Mouse (Mus musculus): Measurements from ENCODE around the gene Gm364. TPM values are rescaled to one million over a fixed set of nuclear protein-coding genes. Genes with fewer than 3 reads are reported as not detected.
A peak's percentile ranks its signal among the peaks of the same experiment; 100 is the strongest.

The Gm364 gene
- polyA plus RNA-seq (2016; fragmentation: Nextera tagmentation; extraction: Ambion mirVana), result not detected in 2 replicates

GRCm38 (mm10) chrX:57408769-57409168 lies at the start of gene Gm364:
Gene Gm364, plus strand, starts transcription at chrX:57409154.
- no peak within 1 kb of the TSS for H3K4me3 ChIP-seq
- no peaks in the 10 kb centered on the region for H3K27me3 ChIP-seq
- WGBS, result 89% methylated on average over 12 of the region's 12 CpGs
- no peak within 1 kb of the TSS for H3K9ac ChIP-seq
- no peak for ATAC-seq (ENCODE audit: low FRiP score)
- H3K27ac ChIP-seq, result no peak within 1 kb of the TSS
- no peaks in the 10 kb centered on the region for H3K4me1 ChIP-seq
- H3K4me2 ChIP-seq (replicated peaks), result no peak within 1 kb of the TSS
- H3K9me3 ChIP-seq (replicated peaks), result no peaks in the 10 kb centered on the region
- no peaks in the 10 kb centered on the region for H3K36me3 ChIP-seq

- H3K4me2 ChIP-seq (replicated peaks), result no peak overlapping the region
- no peaks in the 10 kb centered on the region for H3K27me3 ChIP-seq
- no peak overlapping the region for H3K4me3 ChIP-seq
- ATAC-seq (ENCODE audit: low FRiP score), result no peak
- no peak overlapping the region for H3K27ac ChIP-seq
- H3K4me1 ChIP-seq, result no peaks in the 10 kb centered on the region
- WGBS, result 67% methylated on average over 1 of the region's 1 CpGs
- no peaks in the 10 kb centered on the region for H3K9me3 ChIP-seq (replicated peaks)
- H3K9ac ChIP-seq, result no peak overlapping the region
- no peaks in the 10 kb centered on the region for H3K36me3 ChIP-seq
Measured at GRCm38 (mm10) chrX:57359316-57359715, 49.6 kb upstream of the Gm364 start.

DNA sequence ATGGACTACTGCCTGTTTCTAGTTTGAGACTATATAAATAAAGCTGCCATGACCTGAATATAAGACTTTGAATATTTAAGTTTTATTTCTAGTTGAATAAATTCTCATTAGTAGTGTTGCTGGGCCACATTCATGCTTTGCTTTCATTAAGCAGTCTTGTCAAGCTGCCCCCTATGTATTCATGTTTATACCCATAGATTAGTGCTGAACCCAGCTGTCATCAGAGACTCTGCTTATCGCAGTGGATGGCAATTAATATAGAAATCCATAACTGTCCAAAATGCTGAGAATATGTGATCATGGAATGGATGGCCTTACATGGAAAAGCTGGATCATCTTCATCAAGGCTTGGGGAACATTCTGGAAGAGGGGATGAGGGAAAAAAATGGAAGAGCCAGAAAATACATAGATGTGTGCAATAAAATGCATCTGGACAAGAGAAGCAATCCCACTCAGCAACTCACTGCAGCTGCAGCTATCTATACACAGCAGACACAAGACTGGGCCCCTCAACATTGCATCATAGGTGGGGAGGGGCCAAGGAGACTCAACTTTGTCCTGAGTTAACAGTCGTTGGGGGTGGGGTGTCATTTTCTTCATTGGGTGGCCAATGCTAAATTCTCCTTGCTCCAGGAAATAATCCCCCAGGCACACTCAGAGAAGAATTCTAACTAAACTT lies 43.9 kb upstream of the Gm364 start:
- H3K4me3 ChIP-seq, result no peak overlapping the region
- no peaks in the 10 kb centered on the region for H3K36me3 ChIP-seq
- H3K4me1 ChIP-seq, result no peaks in the 10 kb centered on the region
- no peak overlapping the region for H3K9ac ChIP-seq
- H3K27me3 ChIP-seq, result no peaks in the 10 kb centered on the region
- no peak overlapping the region for H3K27ac ChIP-seq
- H3K4me2 ChIP-seq (replicated peaks), result no peak overlapping the region
- no peak for ATAC-seq (ENCODE audit: low FRiP score)
- 78% methylated on average over 2 of the region's 2 CpGs for WGBS
- H3K9me3 ChIP-seq (replicated peaks), result no peaks in the 10 kb centered on the region

- H3K27ac ChIP-seq, result no peak overlapping the region
- no peak overlapping the region for H3K9ac ChIP-seq
- H3K27me3 ChIP-seq, result no peaks in the 10 kb centered on the region
- H3K4me1 ChIP-seq, result no peaks in the 10 kb centered on the region
- WGBS, result 84% methylated on average over 4 of the region's 4 CpGs
- H3K4me2 ChIP-seq (replicated peaks), result no peak overlapping the region
- no peaks in the 10 kb centered on the region for H3K9me3 ChIP-seq (replicated peaks)
- no peak for ATAC-seq (ENCODE audit: low FRiP score)
- H3K36me3 ChIP-seq, result peaks cover 6% of the 10 kb centered on the region; the same call in 1 of the 2 replicates
- H3K4me3 ChIP-seq, result no peak overlapping the region
Measured at GRCm38 (mm10) chrX:57372965-57373364, 36.0 kb upstream of the Gm364 start.

GRCm38 (mm10) chrX:57373543-57373942 lies 35.4 kb upstream of the Gm364 start:
- ATAC-seq (ENCODE audit: low FRiP score), result no peak
- peaks cover 8% of the 10 kb centered on the region; the same call in 1 of the 2 replicates for H3K36me3 ChIP-seq
- no peaks in the 10 kb centered on the region for H3K4me1 ChIP-seq
- no peaks in the 10 kb centered on the region for H3K9me3 ChIP-seq (replicated peaks)
- 88% methylated on average over 2 of the region's 2 CpGs for WGBS
- no peak overlapping the region for H3K4me3 ChIP-seq
- H3K4me2 ChIP-seq (replicated peaks), result no peak overlapping the region
- H3K27me3 ChIP-seq, result no peaks in the 10 kb centered on the region
- no peak overlapping the region for H3K27ac ChIP-seq
- H3K9ac ChIP-seq, result no peak overlapping the region

DNA sequence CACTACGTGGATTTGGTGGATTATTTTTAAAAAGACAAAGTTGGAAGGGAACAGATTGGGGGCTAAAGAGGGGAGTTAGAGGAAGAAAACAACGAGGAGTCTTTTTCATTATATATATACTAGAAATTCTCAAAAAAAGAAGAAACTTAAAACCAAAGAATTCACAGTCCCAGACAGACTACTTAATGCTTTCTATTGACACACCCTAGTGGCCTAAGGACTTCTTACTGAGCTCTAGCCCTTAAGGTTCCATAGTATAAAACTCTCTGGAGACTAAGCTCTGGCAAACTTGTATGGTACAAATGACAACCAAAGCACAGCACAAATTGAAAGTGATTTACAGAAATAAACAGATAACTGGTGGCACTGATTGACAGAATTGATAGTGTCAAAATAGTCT lies 34.9 kb upstream of the Gm364 start:
- Histone ChIP-seq H3K27me3 (no peaks in the 10 kb centered on the region), H3K9ac (no peak overlapping the region), H3K4me1 (no peaks in the 10 kb centered on the region), H3K4me3 (no peak overlapping the region), H3K9me3 (replicated peaks) (no peaks in the 10 kb centered on the region), H3K36me3 (peaks cover 11% of the 10 kb centered on the region; the same call in 1 of the 2 replicates), H3K27ac (no peak overlapping the region), H3K4me2 (replicated peaks) (no peak overlapping the region)
- WGBS, result 79% methylated on average over 2 of the region's 2 CpGs
- no peak for ATAC-seq (ENCODE audit: low FRiP score)

- Histone ChIP-seq H3K4me1 (no peaks in the 10 kb centered on the region), H3K36me3 (peaks cover 27% of the 10 kb centered on the region), H3K4me3 (no peak overlapping the region), H3K4me2 (replicated peaks) (no peak overlapping the region), H3K9ac (no peak overlapping the region), H3K27ac (no peak overlapping the region), H3K27me3 (no peaks in the 10 kb centered on the region), H3K9me3 (replicated peaks) (no peaks in the 10 kb centered on the region)
- 81% methylated on average over 3 of the region's 3 CpGs for WGBS
- ATAC-seq (ENCODE audit: low FRiP score), result no peak
Measured at GRCm38 (mm10) chrX:57377096-57377495, 31.9 kb upstream of the Gm364 start.

GRCm38 (mm10) chrX:57378579-57378978 lies 30.4 kb upstream of the Gm364 start:
- no peak for ATAC-seq (ENCODE audit: low FRiP score)
- H3K4me2 ChIP-seq (replicated peaks), result no peak overlapping the region
- WGBS, result 73% methylated on average over 3 of the region's 3 CpGs
- no peak overlapping the region for H3K4me3 ChIP-seq
- no peak overlapping the region for H3K27ac ChIP-seq
- no peaks in the 10 kb centered on the region for H3K4me1 ChIP-seq
- no peaks in the 10 kb centered on the region for H3K9me3 ChIP-seq (replicated peaks)
- peaks cover 29% of the 10 kb centered on the region for H3K36me3 ChIP-seq
- H3K9ac ChIP-seq, result no peak overlapping the region
- H3K27me3 ChIP-seq, result no peaks in the 10 kb centered on the region

DNA sequence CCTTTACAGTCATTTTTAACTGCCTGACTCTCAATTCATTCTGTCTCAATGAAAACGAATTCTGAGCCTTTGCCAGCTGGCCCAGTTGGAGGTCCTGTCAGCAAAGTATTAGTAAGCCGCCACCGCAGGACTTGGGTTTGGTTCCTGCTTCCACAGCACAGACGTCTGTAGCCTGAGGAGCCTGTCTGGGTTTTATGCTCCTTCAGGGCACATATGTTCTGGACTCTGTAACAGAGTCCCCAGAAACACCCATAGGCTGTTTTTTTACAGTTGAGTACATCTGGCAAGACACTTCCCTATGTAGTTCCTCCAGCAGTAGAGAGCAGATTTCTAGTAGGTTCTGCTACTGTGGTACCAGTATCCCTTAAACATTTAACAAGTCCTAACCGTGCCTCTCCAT lies 28.0 kb upstream of the Gm364 start:
- Histone ChIP-seq H3K4me1 (no peaks in the 10 kb centered on the region), H3K9ac (no peak overlapping the region), H3K27ac (no peak overlapping the region), H3K9me3 (replicated peaks) (no peaks in the 10 kb centered on the region), H3K36me3 (peaks cover 38% of the 10 kb centered on the region), H3K4me3 (no peak overlapping the region), H3K27me3 (no peaks in the 10 kb centered on the region), H3K4me2 (replicated peaks) (no peak overlapping the region)
- 70% methylated on average over 5 of the region's 5 CpGs for WGBS
- no peak for ATAC-seq (ENCODE audit: low FRiP score)

GRCm38 (mm10) chrX:57392367-57393246 lies 16.3 kb upstream of the Gm364 start, which contains the start of gene Rbmx:
Gene Rbmx, minus strand, starts transcription at chrX:57393036.
- no peaks in the 10 kb centered on the region for H3K9me3 ChIP-seq (replicated peaks)
- H3K27me3 ChIP-seq, result no peaks in the 10 kb centered on the region
- peak within 1 kb of the TSS; percentile 55 for H3K4me3 ChIP-seq
- peak; percentile 96 for ATAC-seq (ENCODE audit: low FRiP score)
- H3K4me1 ChIP-seq, result no peaks in the 10 kb centered on the region
- 19% methylated on average over 50 of the region's 50 CpGs for WGBS
- H3K4me2 ChIP-seq (replicated peaks), result peak within 1 kb of the TSS; percentile 50
- peak within 1 kb of the TSS; percentile 78 for H3K9ac ChIP-seq
- peaks cover 12% of the 10 kb centered on the region for H3K36me3 ChIP-seq
- H3K27ac ChIP-seq, result peak within 1 kb of the TSS; percentile 92

GRCm38 (mm10) chrX:57393412-57393811 lies 15.5 kb upstream of the Gm364 start:
- 0 out of 2 replicates have a peak, but pooled peaks have one; percentile 51 for ATAC-seq (ENCODE audit: low FRiP score)
- Histone ChIP-seq H3K9ac (no peak overlapping the region), H3K4me1 (no peaks in the 10 kb centered on the region), H3K36me3 (peaks cover 12% of the 10 kb centered on the region), H3K9me3 (replicated peaks) (no peaks in the 10 kb centered on the region), H3K27me3 (no peaks in the 10 kb centered on the region), H3K4me3 (0 out of 2 replicates have a peak overlapping the region, but pooled peaks have one; percentile 55), H3K27ac (no peak overlapping the region), H3K4me2 (replicated peaks) (peak overlapping the region; percentile 39)
- 30% methylated on average over 7 of the region's 7 CpGs for WGBS

DNA sequence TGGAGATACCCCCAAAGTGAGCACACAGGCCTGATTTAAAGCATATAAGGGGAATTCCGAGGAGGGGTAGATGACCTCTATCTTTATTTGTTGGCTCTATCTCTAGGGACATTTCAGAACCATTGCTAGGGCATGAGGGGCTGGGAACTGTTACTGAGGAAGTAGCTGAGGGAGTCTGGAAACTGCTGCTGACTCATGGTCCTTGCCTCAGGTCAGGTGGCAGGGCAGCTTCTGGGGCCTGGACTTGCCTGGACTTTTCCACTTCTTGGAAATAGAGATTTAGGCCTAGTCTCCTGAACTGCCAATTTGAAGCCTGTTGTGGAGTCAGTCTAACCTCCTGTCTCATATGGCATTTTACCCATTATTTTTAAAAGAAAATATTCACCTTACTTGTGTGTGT lies 7.6 kb upstream of the Gm364 start:
- Histone ChIP-seq H3K9ac (no peak overlapping the region), H3K4me3 (no peak overlapping the region), H3K36me3 (no peaks in the 10 kb centered on the region), H3K27ac (no peak overlapping the region), H3K4me2 (replicated peaks) (no peak overlapping the region), H3K4me1 (no peaks in the 10 kb centered on the region), H3K27me3 (no peaks in the 10 kb centered on the region), H3K9me3 (replicated peaks) (no peaks in the 10 kb centered on the region)
- WGBS, result 90% methylated on average over 1 of the region's 1 CpGs
- ATAC-seq (ENCODE audit: low FRiP score), result no peak

All from hindbrain, embryonic 12.5 days (tissue).